Mouse (Mus musculus) ES-E14 (cell line): ENCODE data around the gene S100pbp. TPM values are rescaled to one million over a fixed set of nuclear protein-coding genes. Genes with fewer than 3 reads are reported as not detected.

ENCODE experiments used
- DNase-seq: peaks from one replicate; pipeline ENCODE4 v3.0.0-alpha.2; 2013; ENCODE audit warnings: low read depth, low spot score
- H3K27ac ChIP-seq: 2 replicates; pipeline ENCODE4 v1.5.1; 2012; ENCODE audit warnings: low read depth, mild to moderate bottlenecking, low read length, moderate library complexity, mixed read lengths; ENCODE audit not compliant: poor library complexity, insufficient read depth, severe bottlenecking
- H3K36me3 ChIP-seq: 2 replicates; pipeline ENCODE4 v1.6.1; 2012; ENCODE audit warnings: mild to moderate bottlenecking, low read length, moderate library complexity, mixed read lengths; ENCODE audit not compliant: control insufficient read depth, poor library complexity, insufficient read depth, severe bottlenecking
- H3K4me1 ChIP-seq, 2 experiments: fragments of 150-350 bp in 1 of 2; sonication (generic) in 1 of 2; 2 replicates each; pipeline ENCODE4 v1.6.1; 2012; ENCODE audit warnings: low read length in 2 of 2, mild to moderate bottlenecking in 1 of 2, mixed read lengths in 1 of 2; ENCODE audit not compliant: control insufficient read depth in 2 of 2, insufficient read depth in 2 of 2, poor library complexity in 1 of 2
- H3K4me3 ChIP-seq, 2 experiments: fragments of 150-350 bp in 1 of 2; sonication (generic) in 1 of 2; 2 replicates each; pipeline ENCODE4 v1.5.1; 2012; ENCODE audit warnings: low read length in 2 of 2, low read depth in 1 of 2, mild to moderate bottlenecking in 1 of 2, mixed read lengths in 1 of 2; ENCODE audit not compliant: insufficient read depth in 1 of 2, poor library complexity in 1 of 2, severe bottlenecking in 1 of 2
- H3K9ac ChIP-seq: 2 replicates; pipeline ENCODE4 v1.6.1; 2012; ENCODE audit warnings: low read depth, mild to moderate bottlenecking, low read length, mixed read lengths; ENCODE audit not compliant: poor library complexity, insufficient read depth, severe bottlenecking
- H3K9me3 ChIP-seq: fragments of 150-350 bp; sonication (generic); 2 replicates; pipeline ENCODE4 v1.6.1; 2012; ENCODE audit warnings: low read depth, mild to moderate bottlenecking, low read length; ENCODE audit not compliant: control insufficient read depth, insufficient read depth
- CHD2 ChIP-seq: IDR thresholded peaks from 2 replicates; pipeline ENCODE4 v1.6.1; 2014; ENCODE audit warnings: mild to moderate bottlenecking, low read depth, low read length, inconsistent platforms
- HCFC1 ChIP-seq: IDR thresholded peaks from 2 replicates; pipeline ENCODE4 v1.6.1; 2012; ENCODE audit warnings: low read length, inconsistent platforms, borderline replicate concordance; ENCODE audit not compliant: insufficient read depth
- MAFK ChIP-seq: IDR thresholded peaks from 2 replicates; pipeline ENCODE4 v1.6.1; 2014; ENCODE audit warnings: mild to moderate bottlenecking, low read depth, low read length, inconsistent platforms; ENCODE audit not compliant: insufficient read depth
- ZC3H11A ChIP-seq: IDR thresholded peaks from 2 replicates; pipeline ENCODE4 v1.6.1; 2012; ENCODE audit warnings: low read depth, mild to moderate bottlenecking, inconsistent platforms, low read length, borderline replicate concordance
- ZNF384 ChIP-seq: IDR thresholded peaks from 2 replicates; pipeline ENCODE4 v1.6.1; 2012; ENCODE audit warnings: low read depth, low read length, inconsistent platforms
- in situ Hi-C, 2 experiments: fragments of 600-800 bp; cut with MboI; formaldehyde crosslinking; loops; one replicate each; pipeline ENCODE4 v1.15.1; 2025; ENCODE audit warnings: low sequenced_read_pairs in 2 of 2, inconsistent platforms in 1 of 2; ENCODE audit not compliant: unreplicated experiment in 2 of 2
- total RNA-seq: library from RNA; depleted of rRNA; stranded (reverse); fragments of 300-350 nt; gene quantifications from 2 replicates; pipeline ENCODE4 v1.2.3, GENCODE M21; 2012

The S100pbp gene
- total RNA-seq, 1 experiment = 25.7 TPM

GRCm38 (mm10) chr4:129147552-129148103 is 41.9 kb downstream of the S100pbp start:
- DNase-seq = no peak
- H3K27ac ChIP-seq = no peak overlapping the region
- in situ Hi-C loops = no loop called here

GRCm38 (mm10) chr4:129146392-129146791 is 43.1 kb downstream of the S100pbp start:
- Histone ChIP-seq H3K9ac (no peak overlapping the region), H3K9me3 (no peaks in the 10 kb centered on the region), H3K4me1 (no peaks in the 10 kb centered on the region), H3K36me3 (peaks cover 3% of the 10 kb centered on the region), H3K27ac (no peak overlapping the region), H3K4me3 (no peak overlapping the region)
- DNase-seq = no peak
- no peak for TF ChIP-seq ZNF384
- no peak for TF ChIP-seq HCFC1
- no peak for TF ChIP-seq ZC3H11A
- TF ChIP-seq MAFK = no peak
- no peak for TF ChIP-seq CHD2
- in situ Hi-C loops = no loop called here

More at GRCm38 (mm10) chr4:129147552-129148103, 41.9 kb downstream of the S100pbp start:
- Histone ChIP-seq H3K36me3 (peaks cover 9% of the 10 kb centered on the region), H3K4me3 (no peak overlapping the region), H3K4me1 (no peaks in the 10 kb centered on the region), H3K9ac (no peak overlapping the region), H3K9me3 (no peaks in the 10 kb centered on the region)
- TF ChIP-seq ZNF384 (no peak), ZC3H11A (no peak), HCFC1 (no peak), CHD2 (no peak), MAFK (no peak)

- Histone ChIP-seq H3K9me3 (no peaks in the 10 kb centered on the region), H3K36me3 (peaks cover 3% of the 10 kb centered on the region), H3K4me1 (no peaks in the 10 kb centered on the region), H3K9ac (no peak overlapping the region), H3K4me3 (no peak overlapping the region), H3K27ac (no peak overlapping the region)
- no peak for DNase-seq
- in situ Hi-C loops = no loop called here
- TF ChIP-seq HCFC1 = no peak
- TF ChIP-seq CHD2 = no peak
- no peak for TF ChIP-seq ZC3H11A
- TF ChIP-seq ZNF384 = no peak
- no peak for TF ChIP-seq MAFK
Measured at GRCm38 (mm10) chr4:129145943-129146342, 43.6 kb downstream of the S100pbp start.

- Histone ChIP-seq H3K9ac (no peak overlapping the region), H3K27ac (no peak overlapping the region), H3K4me1 (no peaks in the 10 kb centered on the region), H3K4me3 (no peak overlapping the region), H3K9me3 (no peaks in the 10 kb centered on the region), H3K36me3 (peaks cover 3% of the 10 kb centered on the region)
- no peak for DNase-seq
- TF ChIP-seq ZNF384 = no peak
- no peak for TF ChIP-seq CHD2
- no peak for TF ChIP-seq HCFC1
- no peak for TF ChIP-seq ZC3H11A
- no peak for TF ChIP-seq MAFK
- in situ Hi-C loops = no loop called here
Measured at GRCm38 (mm10) chr4:129145411-129145810, 44.1 kb downstream of the S100pbp start.
